Mouse (Mus musculus): ENCODE results near the gene 1700023F06Rik.

DNA sequence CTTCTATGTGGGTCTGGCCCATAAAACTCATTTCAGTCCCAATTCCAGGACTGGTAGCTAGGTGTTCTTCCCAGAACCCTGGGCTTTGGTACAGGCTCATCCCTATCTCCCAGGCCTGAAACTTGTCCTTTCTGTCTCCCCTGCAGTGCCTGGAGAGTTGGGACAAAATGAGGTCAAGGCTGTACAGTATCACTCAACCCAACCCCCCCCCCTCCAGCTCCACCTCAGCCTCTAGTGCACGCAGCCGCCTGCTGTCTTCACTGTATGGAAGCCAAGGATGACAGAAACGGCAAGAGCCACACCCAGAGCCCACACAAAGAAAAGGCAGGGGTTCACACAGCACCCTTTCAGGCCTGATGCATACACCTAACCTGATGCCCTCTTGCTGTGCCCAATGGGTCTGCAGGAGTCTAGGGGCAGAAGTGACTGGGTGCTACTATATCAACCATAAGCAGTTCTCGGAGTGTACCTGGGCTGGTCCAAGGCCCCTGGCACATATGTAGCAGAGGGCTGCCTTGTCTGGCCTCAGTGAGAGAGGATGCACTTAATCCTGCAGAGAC is 38.5 kb upstream of the 1700023F06Rik start:
- TF ChIP-seq CTCF (IDR thresholded peaks at IDR 0.05; ENCODE audit: borderline replicate concordance, insufficient read depth, low read depth, low read length), result no peak
- TF ChIP-seq POLR2A (IDR thresholded peaks at IDR 0.05; ENCODE audit: borderline replicate concordance, insufficient read depth, low read length), result no peak
